Mouse (Mus musculus): ENCODE measurements around the gene Foxred2. TPM values are rescaled to one million over a fixed set of nuclear protein-coding genes. Genes with fewer than 3 reads are reported as not detected.

Gene Foxred2
- total RNA-seq, 1 experiment = 21.9 TPM

GRCm38 (mm10) chr15:77983391-77983790 lies 26.9 kb upstream of the Foxred2 start:
- Histone ChIP-seq H3K9ac (ENCODE audit: insufficient read depth, low read depth, low read length, poor library complexity, severe bottlenecking) (no peak overlapping the region), H3K36me3 (ENCODE audit: control insufficient read depth, insufficient read depth, low read length, poor library complexity, severe bottlenecking) (no peaks in the 10 kb centered on the region), H3K4me3 (ENCODE audit: insufficient read depth in 1 of 2, low read depth in 1 of 2, low read length in 2 of 2, poor library complexity in 1 of 2, severe bottlenecking in 1 of 2) (no peak overlapping the region), H3K9me3 (ENCODE audit: control insufficient read depth, insufficient read depth, low read depth, low read length) (no peaks in the 10 kb centered on the region), H3K4me1 (ENCODE audit: control insufficient read depth in 2 of 2, insufficient read depth in 2 of 2, low read length in 2 of 2, poor library complexity in 1 of 2) (no peaks in the 10 kb centered on the region), H3K27ac (ENCODE audit: insufficient read depth, low read depth, low read length, poor library complexity, severe bottlenecking) (no peak overlapping the region)
- TF ChIP-seq HCFC1 (IDR thresholded peaks at IDR 0.05; ENCODE audit: borderline replicate concordance, insufficient read depth, low read length) (no peak), CHD2 (IDR thresholded peaks at IDR 0.05; ENCODE audit: low read depth, low read length) (no peak), ZC3H11A (IDR thresholded peaks at IDR 0.05; ENCODE audit: borderline replicate concordance, low read depth, low read length) (no peak), ZNF384 (IDR thresholded peaks at IDR 0.05; ENCODE audit: low read depth, low read length) (no peak), MAFK (IDR thresholded peaks at IDR 0.05; ENCODE audit: insufficient read depth, low read depth, low read length) (no peak)
- no peak for DNase-seq (ENCODE audit: low read depth, low spot score)
- in situ Hi-C loops (cut with MboI; ENCODE audit: low sequenced_read_pairs in 2 of 2, unreplicated experiment in 2 of 2) = no loop called here

- H3K27ac ChIP-seq (ENCODE audit: insufficient read depth, low read depth, low read length, poor library complexity, severe bottlenecking) = no peak overlapping the region
- no peaks in the 10 kb centered on the region for H3K36me3 ChIP-seq (ENCODE audit: control insufficient read depth, insufficient read depth, low read length, poor library complexity, severe bottlenecking)
- TF ChIP-seq ZC3H11A (IDR thresholded peaks at IDR 0.05; ENCODE audit: borderline replicate concordance, low read depth, low read length) = peak; percentile 88
- TF ChIP-seq ZNF384 (IDR thresholded peaks at IDR 0.05; ENCODE audit: low read depth, low read length) = no peak
- no peak overlapping the region for H3K9ac ChIP-seq (ENCODE audit: insufficient read depth, low read depth, low read length, poor library complexity, severe bottlenecking)
- in situ Hi-C loops (cut with MboI; ENCODE audit: low sequenced_read_pairs in 2 of 2, unreplicated experiment in 2 of 2) = no loop called here
- H3K4me3 ChIP-seq (ENCODE audit: insufficient read depth in 1 of 2, low read depth in 1 of 2, low read length in 2 of 2, poor library complexity in 1 of 2, severe bottlenecking in 1 of 2) = no peak overlapping the region
- peak; percentile 63 for DNase-seq (ENCODE audit: low read depth, low spot score)
- no peaks in the 10 kb centered on the region for H3K4me1 ChIP-seq (ENCODE audit: control insufficient read depth in 2 of 2, insufficient read depth in 2 of 2, low read length in 2 of 2, poor library complexity in 1 of 2)
- no peaks in the 10 kb centered on the region for H3K9me3 ChIP-seq (ENCODE audit: control insufficient read depth, insufficient read depth, low read depth, low read length)
These were observed 25.8 kb upstream of the Foxred2 start for GRCm38 (mm10) chr15:77982195-77982939.

GRCm38 (mm10) chr15:77981181-77981680 lies 24.7 kb upstream of the Foxred2 start:
- Histone ChIP-seq H3K4me1 (ENCODE audit: control insufficient read depth in 2 of 2, insufficient read depth in 2 of 2, low read length in 2 of 2, poor library complexity in 1 of 2) (no peaks in the 10 kb centered on the region), H3K9me3 (ENCODE audit: control insufficient read depth, insufficient read depth, low read depth, low read length) (no peaks in the 10 kb centered on the region), H3K36me3 (ENCODE audit: control insufficient read depth, insufficient read depth, low read length, poor library complexity, severe bottlenecking) (no peaks in the 10 kb centered on the region), H3K4me3 (ENCODE audit: insufficient read depth in 1 of 2, low read depth in 1 of 2, low read length in 2 of 2, poor library complexity in 1 of 2, severe bottlenecking in 1 of 2) (no peak overlapping the region), H3K9ac (ENCODE audit: insufficient read depth, low read depth, low read length, poor library complexity, severe bottlenecking) (no peak overlapping the region), H3K27ac (ENCODE audit: insufficient read depth, low read depth, low read length, poor library complexity, severe bottlenecking) (no peak overlapping the region)
- TF ChIP-seq ZNF384 (IDR thresholded peaks at IDR 0.05; ENCODE audit: low read depth, low read length) (no peak), CHD2 (IDR thresholded peaks at IDR 0.05; ENCODE audit: low read depth, low read length) (no peak), ZC3H11A (IDR thresholded peaks at IDR 0.05; ENCODE audit: borderline replicate concordance, low read depth, low read length) (no peak), MAFK (IDR thresholded peaks at IDR 0.05; ENCODE audit: insufficient read depth, low read depth, low read length) (no peak), HCFC1 (IDR thresholded peaks at IDR 0.05; ENCODE audit: borderline replicate concordance, insufficient read depth, low read length) (no peak)
- in situ Hi-C loops (cut with MboI; ENCODE audit: low sequenced_read_pairs in 2 of 2, unreplicated experiment in 2 of 2) = no loop called here
- DNase-seq (ENCODE audit: low read depth, low spot score) = no peak

- Histone ChIP-seq H3K9ac (ENCODE audit: insufficient read depth, low read depth, low read length, poor library complexity, severe bottlenecking) (no peak overlapping the region), H3K9me3 (ENCODE audit: control insufficient read depth, insufficient read depth, low read depth, low read length) (no peaks in the 10 kb centered on the region), H3K4me1 (ENCODE audit: control insufficient read depth in 2 of 2, insufficient read depth in 2 of 2, low read length in 2 of 2, poor library complexity in 1 of 2) (no peaks in the 10 kb centered on the region), H3K4me3 (ENCODE audit: insufficient read depth in 1 of 2, low read depth in 1 of 2, low read length in 2 of 2, poor library complexity in 1 of 2, severe bottlenecking in 1 of 2) (no peak overlapping the region), H3K27ac (ENCODE audit: insufficient read depth, low read depth, low read length, poor library complexity, severe bottlenecking) (no peak overlapping the region), H3K36me3 (ENCODE audit: control insufficient read depth, insufficient read depth, low read length, poor library complexity, severe bottlenecking) (no peaks in the 10 kb centered on the region)
- no peak for DNase-seq (ENCODE audit: low read depth, low spot score)
- in situ Hi-C loops (cut with MboI; ENCODE audit: low sequenced_read_pairs in 2 of 2, unreplicated experiment in 2 of 2) = no loop called here
- TF ChIP-seq ZC3H11A (IDR thresholded peaks at IDR 0.05; ENCODE audit: borderline replicate concordance, low read depth, low read length) = no peak
- TF ChIP-seq MAFK (IDR thresholded peaks at IDR 0.05; ENCODE audit: insufficient read depth, low read depth, low read length) = no peak
- no peak for TF ChIP-seq CHD2 (IDR thresholded peaks at IDR 0.05; ENCODE audit: low read depth, low read length)
- no peak for TF ChIP-seq HCFC1 (IDR thresholded peaks at IDR 0.05; ENCODE audit: borderline replicate concordance, insufficient read depth, low read length)
- no peak for TF ChIP-seq ZNF384 (IDR thresholded peaks at IDR 0.05; ENCODE audit: low read depth, low read length)
These were observed 22.9 kb upstream of the Foxred2 start for GRCm38 (mm10) chr15:77979427-77979865.

All from ES-E14 (cell line).